Mouse (Mus musculus) right cerebral cortex, postnatal 14 days (tissue): ENCODE data around the gene Ptbp3.

Experiments used
- DNase-seq: peaks from one replicate; pipeline ENCODE4 v3.0.0; 2022

Ptbp3 gene

DNA sequence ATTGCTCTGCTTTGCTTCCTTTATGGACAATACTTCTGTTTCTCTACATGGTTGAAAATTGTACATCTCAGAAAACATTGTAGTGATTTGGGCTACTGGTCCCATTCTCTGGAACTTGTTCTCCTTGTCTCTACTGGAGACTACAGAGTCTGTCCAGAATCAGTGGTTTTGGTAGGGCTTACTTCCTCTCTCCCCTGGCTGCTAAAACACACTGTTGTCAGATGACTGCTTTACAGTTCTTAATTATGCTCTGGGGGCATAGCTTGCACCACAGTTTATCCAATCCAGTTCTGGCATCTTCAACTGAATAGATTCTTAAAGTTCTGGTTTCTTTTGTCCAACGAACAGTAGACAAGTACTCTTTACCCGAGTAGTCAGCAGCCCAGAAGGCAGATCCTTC is 83.7 kb downstream of the Ptbp3 start:
- no peak for DNase-seq

DNA sequence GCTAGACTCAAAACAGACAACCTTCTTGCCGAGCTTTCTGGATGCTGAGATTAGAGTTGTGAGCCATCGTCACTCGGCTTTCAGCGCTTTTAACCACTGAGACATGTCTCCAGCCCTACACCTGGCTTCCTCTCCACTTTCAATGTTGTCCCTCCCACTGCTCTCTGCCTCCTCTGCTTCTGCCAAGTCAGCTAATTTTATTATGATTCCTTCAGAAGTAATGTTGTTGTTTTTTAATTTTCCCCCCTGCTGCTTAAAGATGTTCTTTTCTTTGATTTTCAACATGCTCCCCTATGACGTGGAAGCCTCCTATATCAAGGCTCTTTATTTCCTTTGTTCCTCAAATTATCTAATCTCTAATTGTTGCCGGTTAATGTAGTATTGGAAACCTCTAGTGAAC is 84.5 kb downstream of the Ptbp3 start:
- DNase-seq: no peak

DNA sequence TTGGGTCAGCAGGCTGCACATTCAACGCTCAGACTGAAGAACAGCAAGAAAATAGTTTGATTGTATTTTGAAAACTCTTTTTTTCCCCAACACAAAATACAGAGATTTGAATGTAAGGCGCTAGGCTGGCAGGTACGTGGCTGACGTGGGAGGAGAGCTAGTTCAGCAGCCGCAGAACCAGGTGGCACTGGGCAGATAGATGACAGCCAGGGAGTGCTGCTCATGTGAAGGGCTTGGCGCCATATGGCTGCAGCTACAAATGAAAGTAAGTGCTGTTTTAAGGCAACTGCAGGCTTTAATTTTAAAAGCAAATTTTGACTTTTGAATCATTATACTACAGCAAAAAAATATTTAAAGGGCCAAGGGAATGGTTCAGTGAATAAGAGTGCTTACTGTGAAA is 86.7 kb downstream of the Ptbp3 start:
- DNase-seq: peak; percentile 28

DNA sequence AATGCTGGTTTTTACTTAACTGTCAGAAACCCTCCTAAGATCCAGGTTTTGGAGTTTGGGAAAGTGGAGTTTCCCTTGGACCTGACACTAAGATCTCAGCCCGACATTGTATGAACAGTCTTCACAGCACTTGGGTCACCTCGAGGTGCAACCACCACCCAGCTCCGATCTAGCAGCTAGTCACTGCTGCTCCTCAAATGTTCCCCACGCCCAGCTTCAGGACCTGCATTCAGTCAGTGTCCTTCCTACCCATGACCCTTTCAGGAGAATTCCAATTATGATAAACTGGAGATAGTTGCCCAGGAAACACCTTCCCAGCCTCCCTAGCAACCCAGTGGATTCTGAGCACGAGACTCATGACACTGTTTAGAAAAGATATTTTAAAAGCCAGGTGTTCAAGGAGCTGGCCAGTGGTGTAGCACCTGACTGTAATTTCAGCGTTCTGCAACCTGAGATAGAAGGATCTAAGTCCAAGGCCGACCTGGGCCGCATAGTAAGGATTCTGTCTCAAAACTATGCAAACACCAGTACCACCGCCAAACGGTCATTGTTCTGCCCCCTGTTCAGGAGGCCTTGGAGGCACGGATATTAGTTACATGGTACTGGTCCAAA is 87.9 kb downstream of the Ptbp3 start:
- no peak for DNase-seq

DNA sequence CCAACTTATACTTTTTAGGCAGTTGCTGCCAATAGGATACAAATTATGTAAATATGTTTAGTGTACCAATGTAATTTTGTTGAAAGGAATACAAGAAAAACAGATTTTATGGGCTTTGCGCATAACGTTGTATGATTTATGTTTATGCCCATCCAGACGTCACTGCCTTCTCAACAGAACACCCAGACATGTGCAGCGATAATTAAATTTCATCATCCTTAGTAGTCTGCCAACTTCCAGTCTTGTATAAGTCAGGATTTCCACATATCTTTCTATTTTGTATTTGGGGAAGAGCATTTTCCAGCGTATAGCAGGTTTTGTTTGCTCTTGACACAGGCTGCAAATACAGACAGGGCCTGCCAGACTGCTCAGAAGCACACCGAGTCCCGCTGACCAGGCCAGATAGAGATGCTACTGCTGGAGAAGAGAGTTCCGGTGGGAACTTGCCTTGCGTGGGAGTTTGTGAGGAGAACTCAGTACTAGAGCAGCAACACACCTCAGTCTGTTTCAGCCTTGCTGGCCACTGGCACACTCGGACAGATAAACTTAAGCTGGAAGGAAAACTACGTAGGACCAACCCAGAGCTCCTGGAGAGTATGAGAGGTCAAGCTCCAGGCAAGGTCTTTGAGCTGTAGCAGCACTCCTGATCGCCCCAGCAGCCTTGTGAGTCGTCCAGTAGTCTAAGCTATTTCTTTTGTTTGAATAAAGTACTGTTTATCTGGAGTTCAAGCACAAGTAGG is 89.8 kb downstream of the Ptbp3 start:
- DNase-seq: no peak

DNA sequence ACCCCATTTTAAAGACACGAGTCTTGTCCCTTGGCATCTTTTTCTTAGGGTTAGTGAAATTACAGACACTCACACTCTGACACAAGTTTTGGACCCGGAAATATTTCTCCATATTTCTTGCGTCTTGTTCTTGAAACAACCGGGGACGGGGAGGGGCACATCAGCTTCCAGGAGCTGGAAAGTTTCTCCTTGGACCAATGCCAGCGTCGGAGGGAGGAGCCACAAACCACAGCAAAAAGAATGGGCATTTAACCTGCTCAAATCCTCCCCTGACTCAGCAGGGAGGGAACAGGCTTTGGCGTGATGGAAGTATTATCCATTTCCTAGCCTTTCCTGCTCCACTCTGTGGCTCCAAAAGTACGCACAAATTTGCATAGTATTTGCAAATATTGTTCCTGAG is 91.2 kb downstream of the Ptbp3 start:
- no peak for DNase-seq

DNA sequence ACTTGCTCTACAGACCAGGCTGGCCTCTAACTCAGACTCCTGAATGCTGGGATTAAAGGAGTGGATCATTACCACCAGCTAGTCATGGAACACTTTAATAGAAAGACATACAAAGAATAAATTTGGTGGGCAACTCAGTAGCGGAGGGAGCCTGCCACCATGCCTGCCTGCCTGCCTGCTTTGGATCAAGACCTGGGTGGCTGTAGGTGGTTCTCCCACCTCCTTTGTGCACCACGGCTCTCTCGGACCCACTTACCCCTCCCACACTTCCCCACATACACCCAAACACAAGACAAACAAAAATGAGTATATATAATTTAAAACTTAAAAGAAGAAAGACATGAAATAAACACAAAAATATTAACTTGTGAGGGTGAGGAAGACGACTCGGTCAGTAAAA is 92.1 kb downstream of the Ptbp3 start:
- DNase-seq: no peak

DNA sequence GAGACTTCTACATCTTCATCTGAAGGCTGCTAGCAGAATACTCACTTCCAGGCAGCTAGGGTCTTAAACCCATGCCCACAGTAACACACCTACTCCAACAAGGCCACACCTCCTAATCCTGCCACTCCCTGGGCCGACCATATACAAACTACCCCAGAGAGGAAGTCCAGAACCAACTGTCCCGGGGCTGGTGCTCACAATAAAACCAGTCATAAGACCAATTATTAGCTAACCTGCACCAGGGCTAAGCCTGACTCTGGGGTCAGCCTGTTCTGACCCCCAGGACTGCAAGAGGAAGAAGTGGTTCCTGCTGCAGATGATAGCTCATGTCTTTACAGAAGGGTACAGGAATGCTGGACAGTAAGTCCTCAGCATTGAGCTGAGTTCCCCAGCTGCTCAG is 93.7 kb downstream of the Ptbp3 start:
- no peak for DNase-seq

DNA sequence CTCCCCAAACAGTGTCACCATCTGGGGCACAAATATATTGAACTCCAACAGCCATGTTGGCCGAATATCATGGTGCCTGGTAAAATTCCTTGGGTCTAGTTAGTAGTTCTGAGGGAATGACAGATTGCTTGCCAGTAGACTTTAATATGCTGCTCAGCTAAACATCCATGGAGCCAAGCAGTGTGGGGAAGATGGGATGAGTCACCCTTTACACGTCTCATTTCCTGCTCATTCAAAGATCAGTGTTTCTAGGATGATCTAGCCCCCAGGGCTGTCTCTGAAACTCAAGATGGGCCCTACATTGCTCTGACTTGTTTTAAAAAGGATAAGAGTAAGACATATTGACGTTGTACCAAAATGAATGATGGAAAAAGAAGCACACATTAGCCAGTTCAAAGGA is 95.1 kb downstream of the Ptbp3 start:
- DNase-seq: no peak

DNA sequence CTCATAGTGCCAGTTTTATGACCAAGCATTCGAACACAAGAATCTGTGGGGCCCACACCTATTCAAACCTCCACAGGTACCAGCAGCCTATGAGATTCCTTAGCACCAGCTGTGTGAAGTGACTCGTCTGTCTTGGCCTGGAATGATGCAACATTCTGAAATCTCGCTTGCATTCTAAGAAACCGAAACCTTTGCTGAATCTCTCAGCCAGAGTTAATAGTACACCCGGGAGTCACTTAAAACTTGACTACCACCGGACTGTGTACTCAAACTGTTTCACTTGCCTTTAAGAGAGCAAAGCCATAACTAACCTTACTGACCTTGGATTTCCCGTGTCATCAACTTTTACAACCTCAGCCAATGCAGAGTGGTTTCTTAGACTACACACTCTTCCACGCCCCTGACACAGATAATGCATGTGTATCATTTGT is 96.6 kb downstream of the Ptbp3 start:
- DNase-seq: no peak

DNA sequence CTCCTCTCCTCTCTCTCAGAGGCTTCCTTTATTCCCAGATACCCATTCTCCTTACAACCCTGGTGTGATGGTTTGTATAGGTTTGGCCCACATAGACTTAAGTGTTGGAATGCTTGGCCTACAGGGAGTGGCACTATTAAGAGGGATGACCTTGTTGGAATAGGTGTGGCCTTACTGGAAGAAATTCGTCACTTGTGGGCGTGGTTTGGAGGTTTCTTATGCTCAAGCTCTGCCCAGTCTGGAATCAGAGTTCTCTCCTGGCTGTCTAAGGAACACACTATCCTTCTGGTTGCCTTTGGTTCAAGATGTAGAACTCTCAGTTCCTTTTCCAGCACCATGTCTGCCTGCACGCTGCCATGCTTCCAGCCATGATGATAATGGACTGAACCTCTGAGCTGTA is 98.3 kb downstream of the Ptbp3 start:
- DNase-seq: no peak

DNA sequence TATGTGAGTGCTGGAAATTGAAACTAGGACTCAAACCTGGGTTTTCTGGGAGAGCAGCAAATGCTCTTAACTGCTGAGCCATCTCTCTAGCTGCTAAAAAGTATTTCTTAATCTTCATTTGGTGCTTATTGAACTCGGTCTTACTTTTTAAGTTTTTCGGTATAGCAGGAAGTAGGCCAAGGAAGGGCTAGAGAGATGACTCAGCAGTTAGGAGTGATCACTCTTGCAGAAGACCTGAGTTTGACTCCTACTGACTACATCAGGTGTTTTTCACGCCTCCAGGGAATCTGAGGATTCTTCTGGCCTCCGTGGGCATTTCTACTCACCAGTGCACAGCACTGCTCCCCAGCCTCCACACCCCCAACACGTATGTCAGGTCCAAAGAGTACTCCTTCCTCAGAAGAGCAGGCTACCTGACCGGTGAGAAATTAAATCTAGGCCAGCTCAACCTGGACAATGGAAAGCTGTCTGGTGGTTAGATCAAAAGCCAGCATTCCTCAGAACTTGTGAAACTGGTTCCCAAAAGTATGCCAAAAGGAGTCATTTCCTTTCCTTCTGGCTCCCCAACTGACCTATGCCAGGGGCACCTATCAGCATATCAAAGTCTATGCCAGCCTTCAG is 98.8 kb downstream of the Ptbp3 start:
- no peak for DNase-seq

DNA sequence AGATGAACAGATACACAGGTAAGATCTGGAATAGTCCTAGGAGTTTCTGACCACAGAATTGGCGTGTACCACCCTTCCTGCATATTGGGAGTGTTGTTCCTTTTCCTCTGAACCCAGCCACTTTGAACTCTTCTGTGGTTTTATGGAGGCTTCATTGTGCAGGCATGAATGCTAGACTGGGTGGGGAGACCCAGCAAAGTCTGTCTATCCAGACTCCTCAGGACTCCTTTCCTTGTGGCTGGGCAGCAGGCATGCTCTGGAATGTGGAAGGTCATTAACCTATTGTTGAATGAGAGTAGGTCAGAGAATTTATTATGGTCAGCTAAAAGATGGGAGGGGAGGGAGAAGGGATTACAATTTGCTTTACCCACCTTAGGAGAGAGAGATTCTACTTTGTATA is 101.9 kb downstream of the Ptbp3 start:
- DNase-seq: no peak

DNA sequence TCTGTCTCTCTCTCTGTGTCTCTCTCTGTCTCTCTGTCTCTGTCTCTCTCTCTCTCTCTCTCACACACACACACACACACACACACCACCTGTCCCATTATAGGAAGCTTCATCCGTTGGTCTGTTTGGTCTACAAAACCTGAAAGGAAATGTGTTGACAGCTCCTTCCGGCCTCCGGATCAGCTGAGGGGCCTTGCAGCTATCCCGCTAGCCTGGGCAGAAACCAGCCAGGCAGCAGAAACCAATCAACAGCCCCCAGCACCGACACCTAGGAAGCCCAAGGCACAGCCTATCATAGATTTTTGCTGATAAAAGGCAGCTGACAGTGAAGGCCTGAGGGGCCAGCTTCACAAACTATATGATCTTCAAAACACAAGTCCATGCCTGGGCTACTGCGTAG is 103.6 kb downstream of the Ptbp3 start:
- no peak for DNase-seq

DNA sequence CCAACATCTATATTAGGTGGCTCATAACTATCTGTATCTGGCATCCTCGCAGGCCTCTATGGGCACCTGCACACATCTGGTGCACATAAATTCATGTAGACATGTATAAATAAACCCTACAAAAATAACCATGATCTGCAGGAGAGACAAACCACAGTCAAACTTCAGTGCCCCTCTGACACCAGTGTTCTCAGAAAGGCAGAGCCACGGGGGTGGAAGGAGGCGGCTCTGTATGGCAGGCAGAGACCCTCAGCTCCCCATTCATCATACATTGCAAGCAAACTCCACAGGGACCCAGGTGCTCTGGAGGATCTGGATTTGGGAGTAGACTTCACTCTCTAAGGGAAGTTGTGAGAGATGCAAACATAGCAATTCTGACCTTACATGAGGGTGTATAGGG is 104.2 kb downstream of the Ptbp3 start:
- DNase-seq: no peak

DNA sequence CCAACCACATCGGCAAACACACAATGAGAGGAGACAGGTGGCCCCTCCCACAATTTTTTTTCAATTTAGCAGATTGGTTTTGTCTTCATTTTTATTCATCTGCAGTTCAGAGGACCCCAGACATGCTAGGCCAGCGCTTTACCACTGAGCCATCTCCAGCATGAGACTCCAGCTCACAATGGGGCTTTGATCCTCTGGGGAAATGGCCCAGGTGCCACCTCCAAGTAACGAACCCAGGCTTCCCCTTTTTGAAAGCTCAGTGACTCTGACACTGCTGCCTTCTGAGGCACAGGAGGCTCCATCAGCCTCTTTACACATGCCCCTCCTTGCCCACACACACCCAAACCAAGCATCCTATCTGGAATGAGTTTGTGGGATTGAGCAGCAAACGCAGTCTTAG is 105.1 kb downstream of the Ptbp3 start:
- DNase-seq: no peak

DNA sequence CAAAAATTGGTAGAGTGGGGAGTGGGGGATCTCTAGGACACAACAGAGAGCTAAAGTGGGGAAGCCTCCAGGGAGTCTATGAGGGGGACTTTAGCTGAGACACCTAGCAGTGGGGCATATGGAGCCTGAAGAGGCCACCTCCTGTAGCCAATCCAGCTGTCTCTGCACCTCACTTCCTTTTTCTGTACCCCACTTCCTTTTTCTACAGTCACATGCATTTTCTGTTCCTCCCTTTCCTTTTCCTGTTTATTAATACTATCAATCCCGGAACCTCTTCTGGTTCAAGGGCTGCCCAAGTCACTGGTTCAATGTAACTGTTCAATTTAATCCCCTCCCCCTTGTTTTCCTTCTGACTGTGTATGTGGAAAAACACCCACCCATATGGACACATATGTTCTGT is 107.9 kb downstream of the Ptbp3 start:
- no peak for DNase-seq

DNA sequence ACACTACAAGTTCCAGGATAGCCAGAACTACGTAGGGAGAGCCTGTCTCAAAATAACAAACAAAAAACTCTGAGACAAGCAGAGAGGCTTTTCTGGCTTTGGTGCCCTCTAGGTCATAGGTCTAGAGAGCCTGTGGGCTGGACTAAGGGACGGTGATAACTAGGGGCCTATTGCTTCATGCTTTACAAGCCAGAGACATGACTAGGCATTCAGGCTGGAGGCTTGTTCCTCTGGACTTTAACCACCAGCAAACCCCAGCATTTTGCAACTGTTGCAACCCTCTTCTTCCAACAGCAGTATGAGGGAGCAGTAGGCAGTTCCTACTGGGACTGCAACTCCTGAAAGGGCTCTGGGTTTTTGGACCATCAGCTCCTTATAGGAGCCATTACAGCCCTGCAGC is 109.2 kb downstream of the Ptbp3 start:
- no peak for DNase-seq

DNA sequence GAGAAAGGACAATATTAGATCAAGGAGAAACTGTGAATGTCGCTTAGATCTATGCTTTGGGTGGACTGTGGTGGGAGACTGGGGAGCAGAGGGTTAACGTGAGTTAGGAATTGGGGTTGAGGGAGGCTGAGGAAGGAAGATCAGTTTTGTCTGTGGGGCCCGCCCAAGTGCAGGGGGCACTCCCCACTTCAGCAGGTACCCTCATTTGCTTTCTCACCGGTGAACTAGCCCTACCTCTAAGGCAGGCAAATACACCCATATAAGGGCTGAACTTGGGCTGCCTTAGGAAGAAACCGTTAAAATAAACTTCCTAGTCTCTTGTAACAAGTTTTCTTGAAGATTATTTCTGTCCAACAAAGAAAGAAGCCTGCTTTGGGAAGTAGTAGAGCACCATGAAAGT is 110.1 kb downstream of the Ptbp3 start:
- DNase-seq: no peak

DNA sequence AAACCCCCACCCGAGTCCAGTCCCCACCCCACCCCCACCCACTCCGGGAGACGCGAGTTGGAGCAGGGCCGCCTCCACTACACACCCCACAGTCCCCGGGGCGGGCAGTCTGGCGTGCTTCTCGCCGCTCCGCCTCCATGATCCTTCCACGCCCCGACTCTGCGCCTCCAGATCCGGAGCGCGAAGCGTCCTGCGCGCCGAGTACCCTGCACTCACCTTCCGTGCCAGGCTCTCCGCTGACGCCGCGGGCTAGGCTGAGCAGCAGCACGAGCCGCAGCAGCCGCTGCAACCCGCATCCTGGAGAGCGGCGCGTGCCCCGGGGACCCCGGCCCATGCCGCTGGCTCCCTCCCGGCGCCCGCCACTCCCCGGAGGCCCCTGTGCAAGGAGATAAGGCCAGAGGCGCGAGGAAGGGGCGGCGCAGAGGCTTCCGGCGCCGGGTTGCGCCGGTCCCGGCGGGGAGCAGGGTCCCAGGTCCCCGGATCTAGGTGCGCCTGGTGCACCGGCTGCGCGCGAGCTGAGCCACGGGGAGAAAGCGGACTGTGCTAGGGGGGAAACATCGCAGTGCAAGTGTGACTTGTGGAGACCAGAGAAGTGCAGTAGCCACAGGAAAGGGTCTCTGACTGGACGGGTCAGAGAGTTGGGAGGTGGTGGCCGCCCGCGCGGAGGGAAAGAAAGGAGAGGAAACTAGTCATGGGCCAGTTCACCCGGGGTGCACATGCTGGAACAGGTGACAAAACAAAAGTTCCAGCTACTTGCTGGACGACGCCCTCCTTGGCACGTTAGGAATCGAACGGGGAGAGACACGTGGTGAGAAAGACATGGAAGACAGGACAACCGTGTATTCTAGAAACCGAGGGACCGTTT is 110.9 kb downstream of the Ptbp3 start, which contains the start of gene Susd1:
TSS of gene Susd1 (minus strand) at position 644 of the 865 bp plus-strand sequence.
- peak; percentile 65 for DNase-seq

DNA sequence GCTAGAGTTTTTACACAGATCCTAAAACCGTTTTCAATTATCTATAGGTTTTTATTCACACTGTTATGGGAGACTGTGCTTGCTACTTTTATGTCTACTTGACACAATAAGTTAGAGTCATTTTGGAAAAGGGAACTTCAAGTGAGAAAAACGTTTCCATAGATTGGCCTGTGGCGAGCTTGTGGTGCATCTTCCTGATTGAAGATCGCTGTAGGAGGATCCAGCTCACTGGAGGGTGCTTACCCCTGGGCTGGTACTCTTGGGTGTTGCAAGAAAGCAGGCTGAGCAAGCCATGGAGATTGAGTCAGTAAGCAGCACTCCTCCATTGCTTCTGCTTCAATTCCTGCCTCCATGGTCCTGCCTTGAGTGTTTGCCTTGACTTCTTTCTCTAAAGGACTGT is 113.2 kb downstream of the Ptbp3 start:
- no peak for DNase-seq

DNA sequence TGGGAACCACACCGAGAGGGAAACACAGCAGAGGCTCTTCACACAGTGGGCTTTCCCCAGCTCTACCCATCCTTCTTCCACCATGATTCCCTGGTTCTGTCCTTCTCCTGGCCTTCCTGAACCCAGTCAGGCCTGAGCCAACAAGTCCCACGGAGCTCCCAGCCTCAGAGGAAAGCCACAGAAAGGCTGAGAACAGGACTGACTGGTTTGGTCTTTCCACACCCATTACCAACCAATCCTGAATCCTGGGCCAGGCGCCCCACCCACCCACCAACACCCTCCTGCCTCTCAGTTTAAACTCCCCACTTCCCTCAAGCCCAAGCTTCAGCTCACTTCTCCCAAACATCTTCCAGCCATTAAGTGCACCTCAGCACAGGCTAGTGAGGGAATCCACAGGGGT is 115.1 kb downstream of the Ptbp3 start:
- DNase-seq: no peak

DNA sequence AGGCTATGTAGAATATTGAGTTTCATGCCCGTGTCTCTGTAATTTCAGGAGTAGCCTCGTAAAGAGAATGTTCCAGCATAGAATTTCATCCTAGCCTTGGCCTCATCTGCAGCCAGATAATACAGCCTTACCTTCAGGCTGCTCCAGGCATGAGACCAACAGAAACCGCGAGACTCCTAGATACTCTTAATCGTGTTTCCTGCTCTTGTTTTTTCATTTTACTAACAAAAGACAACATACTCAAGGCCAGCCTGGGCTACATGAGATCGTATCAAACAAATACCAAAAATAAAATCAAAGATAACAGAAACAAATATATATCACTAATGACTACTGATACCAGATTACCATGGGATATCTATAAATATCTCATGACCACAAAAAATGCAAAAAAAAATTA is 120.0 kb downstream of the Ptbp3 start:
- DNase-seq: no peak

DNA sequence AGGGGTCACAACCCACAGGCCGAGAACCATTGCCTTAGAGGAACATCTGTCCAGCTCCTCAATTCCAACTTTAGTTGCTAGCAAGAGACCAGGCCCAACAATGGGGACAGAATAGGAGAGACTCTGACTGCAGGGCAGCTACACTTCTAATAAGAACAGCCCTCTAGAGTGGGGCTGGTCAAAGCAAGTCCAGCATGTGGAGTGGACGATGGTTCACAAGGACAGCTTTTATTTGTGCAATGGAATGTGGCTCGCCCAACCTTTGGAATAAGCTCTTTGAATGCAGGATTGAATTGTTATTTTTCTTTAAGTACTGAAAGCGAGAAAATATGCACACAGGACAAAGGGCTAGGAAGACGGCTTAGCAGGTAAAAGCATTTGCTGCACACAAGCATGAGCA is 122.7 kb downstream of the Ptbp3 start:
- DNase-seq: no peak
